Mouse (Mus musculus): ENCODE data around the gene Scgb1b18. TPM values are rescaled to one million over a fixed set of nuclear protein-coding genes. Genes with fewer than 3 reads are reported as not detected.
"Not testable (repeated sequence)": the region's sequence is repeated elsewhere in the genome, so short reads cannot be mapped to it uniquely, and the experiment has no call there.

Gene Scgb1b18
- not detected in 2 replicates for total RNA-seq (2014; rRNA removed; ENCODE audit: low replicate concordance)
- not detected in 2 replicates for polyA plus RNA-seq (2015; fragmentation: Nextera tagmentation; extraction: Ambion mirVana)

- ATAC-seq (ENCODE audit: insufficient read depth, low read depth); H3K9me3 ChIP-seq (replicated peaks; ENCODE audit: control insufficient read depth, low read length); H3K9ac ChIP-seq (replicated peaks; ENCODE audit: low read depth, low read length); H3K27me3 ChIP-seq (ENCODE audit: control insufficient read depth, insufficient read depth, low read length); DNase-seq (ENCODE audit: low spot score); H3K4me2 ChIP-seq (ENCODE audit: low read depth, low read length); H3K4me1 ChIP-seq (ENCODE audit: control insufficient read depth, insufficient read depth); H3K27ac ChIP-seq (ENCODE audit: low read depth); H3K4me3 ChIP-seq (ENCODE audit: low read depth, low read length); H3K36me3 ChIP-seq (replicated peaks; ENCODE audit: control insufficient read depth, insufficient read depth, low read length): not testable (repeated sequence)
- no CpG with 5 or more reads among the region's 2 CpGs for WGBS
Measured at GRCm38 (mm10) chr7:33185268-33185667, at the start of gene Scgb1b18. Scgb1b18 (plus strand) TSS chr7:33185568.

GRCm38 (mm10) chr7:33173764-33174163 lies 11.6 kb upstream of the Scgb1b18 start, which contains the start of gene Scgb2b18:
Scgb2b18 (minus strand) TSS chr7:33173864.
- not testable (repeated sequence) for H3K9me3 ChIP-seq (replicated peaks; ENCODE audit: control insufficient read depth, low read length); H3K27me3 ChIP-seq (ENCODE audit: control insufficient read depth, insufficient read depth, low read length); DNase-seq (ENCODE audit: low spot score); ATAC-seq (ENCODE audit: insufficient read depth, low read depth); H3K4me1 ChIP-seq (ENCODE audit: control insufficient read depth, insufficient read depth); H3K36me3 ChIP-seq (replicated peaks; ENCODE audit: control insufficient read depth, insufficient read depth, low read length); H3K4me2 ChIP-seq (ENCODE audit: low read depth, low read length); H3K27ac ChIP-seq (ENCODE audit: low read depth); H3K9ac ChIP-seq (replicated peaks; ENCODE audit: low read depth, low read length); H3K4me3 ChIP-seq (ENCODE audit: low read depth, low read length)
- WGBS: 75% methylated on average over 1 of the region's 2 CpGs

Other genes starting within 250 kb of the Scgb1b18 start
- not detected in 2 replicates for gene Scgb2b17, start 129.0 kb upstream of the Scgb1b18 start, total RNA-seq (2014; rRNA removed; ENCODE audit: low replicate concordance)
- not detected in 2 replicates for gene Scgb2b17, start 129.0 kb upstream of the Scgb1b18 start, polyA plus RNA-seq (2015; fragmentation: Nextera tagmentation; extraction: Ambion mirVana)
- gene Scgb1b17, start 122.1 kb upstream of the Scgb1b18 start, total RNA-seq (2014; rRNA removed; ENCODE audit: low replicate concordance): not detected in 2 replicates
- gene Scgb1b17, start 122.1 kb upstream of the Scgb1b18 start, polyA plus RNA-seq (2015; fragmentation: Nextera tagmentation; extraction: Ambion mirVana): not detected in 2 replicates
- not detected in 2 replicates for gene Scgb2b18, start 11.7 kb upstream of the Scgb1b18 start, total RNA-seq (2014; rRNA removed; ENCODE audit: low replicate concordance)
- not detected in 2 replicates for gene Scgb2b18, start 11.7 kb upstream of the Scgb1b18 start, polyA plus RNA-seq (2015; fragmentation: Nextera tagmentation; extraction: Ambion mirVana)
- gene Scgb2b19, start 94.8 kb downstream of the Scgb1b18 start, total RNA-seq (2014; rRNA removed; ENCODE audit: low replicate concordance): not detected in 2 replicates
- gene Scgb2b19, start 94.8 kb downstream of the Scgb1b18 start, polyA plus RNA-seq (2015; fragmentation: Nextera tagmentation; extraction: Ambion mirVana): not detected in 2 replicates
- not detected in 2 replicates for gene Scgb1b19, start 101.7 kb downstream of the Scgb1b18 start, total RNA-seq (2014; rRNA removed; ENCODE audit: low replicate concordance)
- not detected in 2 replicates for gene Scgb1b19, start 101.7 kb downstream of the Scgb1b18 start, polyA plus RNA-seq (2015; fragmentation: Nextera tagmentation; extraction: Ambion mirVana)
- not detected in 2 replicates for gene Scgb2b20, start 180.8 kb downstream of the Scgb1b18 start, total RNA-seq (2014; rRNA removed; ENCODE audit: low replicate concordance)
- not detected in 2 replicates for gene Scgb2b20, start 180.8 kb downstream of the Scgb1b18 start, polyA plus RNA-seq (2015; fragmentation: Nextera tagmentation; extraction: Ambion mirVana)
- gene Scgb1b20, start 187.7 kb downstream of the Scgb1b18 start, total RNA-seq (2014; rRNA removed; ENCODE audit: low replicate concordance): not detected in 2 replicates
- gene Scgb1b20, start 187.7 kb downstream of the Scgb1b18 start, polyA plus RNA-seq (2015; fragmentation: Nextera tagmentation; extraction: Ambion mirVana): not detected in 2 replicates

Measured in heart, postnatal 0 days (tissue).